Mouse (Mus musculus) thymus, adult 2 months (tissue): ENCODE data around the gene Zap70. TPM values are rescaled to one million over a fixed set of nuclear protein-coding genes. Genes with fewer than 3 reads are reported as not detected.

Experiments used
- DNase-seq: peaks from one replicate; pipeline ENCODE4 v3.0.0; 2021
- H3K27ac ChIP-seq: fragments of 200-500 bp; 2 replicates; pipeline ENCODE4 v1.5.1; 2012; ENCODE audit warnings: low read length, control low read depth; ENCODE audit not compliant: control insufficient read depth, insufficient read depth
- H3K27me3 ChIP-seq: fragments of 200-500 bp; 2 replicates; pipeline ENCODE4 v1.6.1; 2012; ENCODE audit warnings: mild to moderate bottlenecking, low read length, moderate library complexity, mixed read lengths; ENCODE audit not compliant: control insufficient read depth, insufficient read depth
- H3K36me3 ChIP-seq: fragments of 200-500 bp; 2 replicates; pipeline ENCODE4 v1.6.1; 2012; ENCODE audit warnings: mild to moderate bottlenecking, low read length, moderate library complexity; ENCODE audit not compliant: control insufficient read depth, insufficient read depth
- H3K4me1 ChIP-seq: fragments of 200-500 bp; replicated peaks from 2 replicates; pipeline ENCODE4 v1.6.1; 2012; ENCODE audit warnings: low read length; ENCODE audit not compliant: control insufficient read depth, insufficient read depth
- H3K4me3 ChIP-seq: fragments of 200-500 bp; 2 replicates; pipeline ENCODE4 v1.5.1; 2012; ENCODE audit warnings: mild to moderate bottlenecking, low read length, control low read depth, moderate library complexity; ENCODE audit not compliant: control insufficient read depth, insufficient read depth
- CTCF ChIP-seq: fragments of 200-500 bp; IDR thresholded peaks from 2 replicates; pipeline ENCODE4 v1.5.1; 2012; ENCODE audit warnings: mild to moderate bottlenecking, control low read depth, low read length, moderate library complexity, borderline replicate concordance; ENCODE audit not compliant: control insufficient read depth, poor library complexity, insufficient read depth; ENCODE audit errors: extremely low read depth
- POLR2A ChIP-seq: fragments of 200-500 bp; IDR thresholded peaks from 2 replicates; pipeline ENCODE4 v1.6.1; 2012; ENCODE audit warnings: mild to moderate bottlenecking, low read length, control low read depth, moderate library complexity; ENCODE audit not compliant: control insufficient read depth, poor library complexity, insufficient read depth; ENCODE audit errors: extremely low read depth
- WGBS: fragments of 180-500 bp; shearing (Covaris S2); methylation state at CpG from one replicate; pipeline ENCODE4 v1.1.7; 2018; 5-methylcytosine and 5-hydroxymethylcytosine counted together
- polyA plus RNA-seq: library from polyadenylated mRNA; depleted of rRNA; stranded (reverse); fragments of >200 nt; gene quantifications from 2 replicates; pipeline ENCODE4 v1.2.3, GENCODE M21; 2012

Zap70 gene
- polyA plus RNA-seq, 1 experiment = 270 TPM

DNA sequence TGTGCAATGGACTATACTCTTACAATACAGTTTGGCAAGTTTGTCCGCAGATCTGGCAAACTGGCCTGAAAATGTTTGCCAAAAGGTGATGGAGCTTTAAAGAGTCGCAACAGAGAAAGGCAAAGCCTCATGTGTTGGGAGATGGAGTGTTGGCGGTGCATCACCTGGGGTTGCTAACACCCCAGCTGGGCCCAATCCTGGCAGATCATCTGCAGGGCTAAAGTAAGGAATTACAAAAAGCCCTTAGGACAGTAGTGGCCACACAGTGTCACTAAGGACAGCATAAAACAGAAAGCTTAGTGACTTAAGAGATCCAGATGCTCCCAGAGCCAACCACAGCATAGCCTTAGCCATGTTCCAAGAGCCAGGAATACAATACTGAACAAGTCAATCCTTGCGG, 43.2 kb downstream of the Zap70 start:
- H3K4me1 ChIP-seq = no peaks in the 10 kb centered on the region
- H3K27me3 ChIP-seq = no peaks in the 10 kb centered on the region
- 95% methylated on average over 4 of the region's 4 CpGs for WGBS
- TF ChIP-seq CTCF (no peak), POLR2A (no peak)
- H3K4me3 ChIP-seq = no peak overlapping the region
- H3K36me3 ChIP-seq = peaks cover 65% of the 10 kb centered on the region
- DNase-seq = no peak
- H3K27ac ChIP-seq = no peak overlapping the region

DNA sequence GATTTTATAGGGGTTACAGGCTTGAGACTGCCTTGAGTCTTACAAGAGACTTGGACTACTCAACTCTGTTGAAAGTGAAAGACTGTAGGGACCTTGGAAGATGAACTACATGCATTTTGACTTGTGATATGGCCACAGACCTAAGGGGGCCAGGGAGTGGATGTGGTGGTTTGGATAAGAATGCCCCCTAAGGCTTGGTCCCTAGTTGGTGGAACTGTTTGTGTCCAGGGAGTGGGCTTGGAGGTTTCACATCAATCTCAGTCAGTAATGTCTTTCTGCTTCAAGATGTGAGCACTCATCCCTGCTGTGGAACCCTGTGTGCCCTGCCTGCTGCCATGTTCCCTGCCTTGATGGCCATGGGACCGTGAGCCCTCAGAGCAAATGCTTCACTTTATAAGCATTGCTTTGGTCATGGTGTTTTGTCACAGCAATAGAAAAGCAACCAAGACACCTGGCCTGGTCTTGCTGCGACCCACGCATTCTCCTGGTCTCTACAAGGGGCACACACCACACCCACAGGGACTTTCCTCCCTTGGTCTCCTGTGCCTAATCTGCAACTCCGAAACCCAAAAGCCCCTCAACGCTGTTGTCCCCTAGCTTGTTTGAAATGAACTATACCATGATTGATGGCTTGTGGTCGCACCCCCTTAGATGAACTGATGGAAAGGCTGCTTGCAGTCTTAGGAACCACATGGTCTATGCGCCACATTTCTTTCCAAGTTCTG, 44.7 kb downstream of the Zap70 start:
- H3K27ac ChIP-seq = no peak overlapping the region
- H3K27me3 ChIP-seq = no peaks in the 10 kb centered on the region
- H3K36me3 ChIP-seq = peaks cover 77% of the 10 kb centered on the region
- no peak for DNase-seq
- 96% methylated on average over 7 of the region's 7 CpGs for WGBS
- no peak overlapping the region for H3K4me3 ChIP-seq
- no peaks in the 10 kb centered on the region for H3K4me1 ChIP-seq
- TF ChIP-seq POLR2A (no peak), CTCF (no peak)

DNA sequence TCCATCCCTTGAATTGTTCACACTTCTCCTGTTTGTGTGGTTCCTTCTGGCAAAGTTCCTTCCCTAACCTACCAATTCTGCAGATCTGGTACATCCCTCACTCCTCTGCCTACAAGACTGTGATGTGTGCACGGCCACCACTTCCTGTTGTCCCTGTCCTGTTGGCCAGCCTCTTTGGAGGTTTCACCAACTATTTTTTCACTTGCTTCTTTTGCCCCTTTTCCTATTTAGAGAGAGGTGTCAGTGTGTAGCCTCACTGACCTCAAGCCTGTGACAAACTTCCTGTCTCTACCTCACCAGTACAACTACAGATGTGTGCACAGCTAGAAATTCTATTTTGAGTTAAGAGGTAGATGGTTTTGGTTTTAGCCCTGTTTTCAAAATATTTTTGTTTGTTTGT, 45.5 kb downstream of the Zap70 start:
- H3K27ac ChIP-seq = no peak overlapping the region
- H3K36me3 ChIP-seq = peaks cover 77% of the 10 kb centered on the region
- 27% methylated on average over 1 of the region's 1 CpGs for WGBS
- no peaks in the 10 kb centered on the region for H3K27me3 ChIP-seq
- no peak for TF ChIP-seq CTCF
- no peak for TF ChIP-seq POLR2A
- no peaks in the 10 kb centered on the region for H3K4me1 ChIP-seq
- DNase-seq = no peak
- H3K4me3 ChIP-seq = no peak overlapping the region

DNA sequence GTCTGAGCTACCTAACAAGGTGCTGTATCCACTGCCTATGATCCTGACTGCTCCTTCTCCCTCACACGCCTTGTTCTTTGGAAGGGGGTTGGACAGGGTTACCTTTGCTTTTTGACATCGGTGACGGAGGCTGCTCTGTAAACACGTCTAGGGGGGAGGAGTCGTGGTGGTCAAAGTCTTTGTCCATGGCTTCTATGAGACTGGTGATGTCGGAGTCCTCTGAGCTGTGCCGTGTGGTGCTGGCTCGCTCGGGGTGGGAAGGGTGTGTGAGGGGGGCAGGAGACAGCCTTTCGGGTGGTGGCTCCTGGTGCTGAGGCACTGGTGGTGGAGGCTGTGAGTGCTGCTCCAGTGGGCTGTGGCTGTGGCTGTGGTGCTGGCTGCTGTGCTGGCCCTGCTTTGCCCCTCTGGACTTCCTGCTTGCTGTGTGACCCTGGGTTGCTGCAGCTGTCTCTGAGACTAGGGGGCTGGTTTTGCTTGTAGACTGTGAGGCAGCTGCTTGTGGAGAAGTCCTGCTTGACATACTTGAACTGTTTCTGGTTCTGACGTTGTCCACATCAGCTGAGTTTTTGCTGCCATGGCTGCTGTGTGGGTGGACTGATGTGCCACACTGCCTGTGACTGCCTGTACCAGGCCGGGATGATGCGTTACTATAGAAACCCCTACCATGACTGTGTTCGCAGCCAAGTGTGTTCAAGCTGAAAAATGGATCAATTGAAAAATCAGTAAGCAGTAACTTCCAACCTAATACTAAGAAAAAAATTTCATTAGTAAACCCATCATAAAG, 46.4 kb downstream of the Zap70 start:
- no peaks in the 10 kb centered on the region for H3K4me1 ChIP-seq
- no peaks in the 10 kb centered on the region for H3K27me3 ChIP-seq
- no peak overlapping the region for H3K4me3 ChIP-seq
- 97% methylated on average over 14 of the region's 14 CpGs for WGBS
- no peak for TF ChIP-seq POLR2A
- TF ChIP-seq CTCF = no peak
- no peak overlapping the region for H3K27ac ChIP-seq
- no peak for DNase-seq
- peaks cover 81% of the 10 kb centered on the region for H3K36me3 ChIP-seq

DNA sequence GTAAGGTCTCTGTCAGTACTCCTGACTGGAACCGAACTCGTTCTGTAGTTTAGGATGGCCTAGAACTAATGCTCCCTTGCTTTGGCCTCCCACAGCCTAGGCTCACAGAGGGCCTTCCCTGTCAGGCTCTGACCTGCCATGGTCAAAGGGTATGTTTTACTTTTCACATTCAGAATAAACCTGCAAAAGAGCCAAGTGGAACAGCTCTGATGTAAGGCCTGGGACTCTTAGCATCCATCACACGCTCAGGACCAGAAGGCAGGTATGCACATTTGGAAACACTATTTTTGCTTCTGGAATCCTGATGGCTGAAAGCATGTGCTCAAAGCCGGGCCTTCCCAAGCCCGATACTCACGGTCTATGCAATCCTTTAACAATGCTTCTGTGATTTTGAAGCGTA, 50.2 kb downstream of the Zap70 start:
- Histone ChIP-seq H3K4me3 (no peak overlapping the region), H3K27ac (no peak overlapping the region), H3K36me3 (peaks cover 86% of the 10 kb centered on the region), H3K27me3 (no peaks in the 10 kb centered on the region), H3K4me1 (no peaks in the 10 kb centered on the region)
- TF ChIP-seq CTCF = no peak
- no peak for DNase-seq
- WGBS = 98% methylated on average over 7 of the region's 7 CpGs

DNA sequence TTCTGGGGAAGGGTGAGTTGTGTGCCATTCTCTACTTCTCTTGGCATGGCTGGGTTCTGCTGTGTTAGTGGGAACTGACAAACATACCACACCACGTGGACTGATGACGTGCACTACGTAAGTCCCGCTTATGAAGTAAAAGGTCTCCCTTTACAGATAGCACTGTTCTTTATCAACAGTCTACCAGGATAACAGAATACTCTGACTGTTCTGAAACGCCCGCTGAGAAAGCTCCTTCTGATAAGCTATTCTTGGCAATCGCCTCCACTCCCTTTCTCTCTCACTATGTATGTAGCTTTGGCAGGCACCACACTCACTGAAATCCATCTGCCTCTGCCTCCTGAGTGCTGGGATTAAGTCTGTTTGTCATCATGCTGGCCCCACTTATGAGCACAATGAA, 51.8 kb downstream of the Zap70 start:
- Histone ChIP-seq H3K27ac (no peak overlapping the region), H3K36me3 (peaks cover 87% of the 10 kb centered on the region), H3K27me3 (no peaks in the 10 kb centered on the region), H3K4me1 (no peaks in the 10 kb centered on the region), H3K4me3 (no peak overlapping the region)
- DNase-seq = no peak
- TF ChIP-seq CTCF = no peak
- TF ChIP-seq POLR2A = no peak
- WGBS = 96% methylated on average over 7 of the region's 7 CpGs

DNA sequence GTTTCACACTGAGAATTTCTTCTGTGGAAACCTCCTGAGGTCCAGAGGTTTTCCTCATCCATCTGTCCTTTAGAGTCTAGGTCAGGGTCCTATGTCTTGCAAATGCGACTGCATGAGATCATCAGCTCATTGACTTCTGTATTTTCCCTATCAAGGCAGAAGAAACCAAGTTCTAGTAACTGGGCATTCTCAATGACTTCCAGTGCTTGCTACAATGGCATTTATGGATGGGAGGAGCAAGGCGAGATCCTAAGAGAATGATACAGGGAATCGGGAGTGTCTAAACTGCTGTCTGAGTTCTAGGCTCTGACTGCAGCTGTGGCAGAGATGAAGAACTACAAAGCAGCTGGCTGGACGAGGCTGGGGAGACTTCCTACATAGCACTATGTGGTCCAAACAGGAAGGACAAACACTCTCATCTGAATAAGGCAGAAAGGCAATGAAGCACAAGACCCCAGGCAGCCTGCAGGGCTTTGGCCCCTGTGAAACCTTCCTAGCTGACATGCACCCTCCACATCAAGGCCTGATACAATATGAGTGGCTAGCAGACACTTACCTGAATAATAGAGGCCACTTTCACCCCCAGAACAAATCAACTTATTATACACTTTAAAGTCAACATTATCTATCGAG, 52.8 kb downstream of the Zap70 start:
- DNase-seq = no peak
- no peaks in the 10 kb centered on the region for H3K27me3 ChIP-seq
- H3K27ac ChIP-seq = no peak overlapping the region
- TF ChIP-seq POLR2A (no peak), CTCF (no peak)
- peaks cover 88% of the 10 kb centered on the region for H3K36me3 ChIP-seq
- H3K4me3 ChIP-seq = no peak overlapping the region
- WGBS = 78% methylated on average over 5 of the region's 5 CpGs
- no peaks in the 10 kb centered on the region for H3K4me1 ChIP-seq
